Comparison of ENCODE assay signal across 8 mouse cellular contexts in the genomic region with DNA sequence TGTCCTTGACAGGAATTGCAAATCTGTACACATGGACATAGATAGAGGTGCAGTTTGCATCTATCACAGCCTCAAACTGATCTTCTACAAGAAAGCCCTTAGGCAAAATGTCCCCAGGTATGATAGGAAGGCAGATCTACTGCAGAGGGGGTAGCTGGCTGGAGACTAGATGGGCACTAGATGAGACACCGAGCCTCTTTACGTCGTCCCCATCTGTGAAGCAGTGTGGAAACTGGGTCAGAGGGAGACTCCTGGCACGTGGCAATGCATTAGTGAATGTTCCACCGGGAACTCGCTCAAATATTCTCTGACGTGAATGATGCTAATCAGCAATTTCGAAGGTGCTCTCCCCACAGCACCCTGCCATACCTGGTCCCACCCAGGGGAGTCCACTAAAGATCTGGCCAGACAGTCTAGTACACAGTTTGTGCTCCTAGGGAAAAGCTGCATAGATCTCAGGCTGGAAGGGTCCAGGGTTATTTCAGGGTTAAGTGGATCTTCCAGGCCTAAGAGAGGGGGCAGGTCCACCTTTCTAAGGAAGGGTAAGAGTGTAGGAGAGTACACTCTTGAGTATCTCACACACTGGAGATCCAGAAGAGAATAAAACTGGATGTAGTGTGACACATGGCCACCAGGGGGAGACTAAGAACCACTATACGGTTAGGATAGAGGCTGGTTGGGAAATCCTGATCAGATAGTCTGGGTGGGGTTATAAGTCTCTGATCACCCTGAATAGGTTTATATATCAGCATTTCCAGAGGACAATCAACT. TPM values are rescaled to one million over a fixed set of nuclear protein-coding genes. Genes with fewer than 3 reads are reported as not detected.
A peak's percentile ranks its signal among the peaks of the same experiment; 100 is the strongest.
DNase-seq lines count a peak whose midpoint lies in the region; ATAC-seq lines count a peak whose summit lies in the region.

No protein-coding gene starts in this region.

- H3K4me2 ChIP-seq in liver, embryonic 11.5 days = no peak overlapping the region

- H3K36me3 ChIP-seq in liver, embryonic 11.5 days (ENCODE audit: control insufficient read depth, insufficient read depth, low read length) = no peaks in the 10 kb centered on the region

- no peak overlapping the region for H3K4me3 ChIP-seq in liver, embryonic 11.5 days (ENCODE audit: low read depth, low read length)

- ATAC-seq in frontal cortex, adult (ENCODE audit: low TSS enrichment) = peak; percentile 94
- ATAC-seq in liver, embryonic 11.5 days (replicated peaks; ENCODE audit: low FRiP score) = peak; percentile 35; the same call in 1 of the 2 replicates

- no peak overlapping the region for H3K9ac ChIP-seq in liver, embryonic 11.5 days (ENCODE audit: low read depth, low read length)

- DNase-seq in ovary, postnatal 14 days (ENCODE audit: low spot score) = peak; percentile 51
- no peak for DNase-seq in ovary, postnatal 36 days (ENCODE audit: low spot score)
- peak; percentile 56 to 59 for DNase-seq in cerebellum, adult 18-20 months
- DNase-seq in kidney, adult 9 months = peak; percentile 75
- DNase-seq in liver, embryonic 11.5 days (ENCODE audit: low spot score) = no peak
- DNase-seq in naive thymus-derived CD4-positive, alpha-beta T cell, adult 2 months (ENCODE audit: low read depth) = peak; percentile 51
- DNase-seq in thymus, postnatal 25 days = peak; percentile 36

- no peaks in the 10 kb centered on the region for H3K27me3 ChIP-seq in liver, embryonic 11.5 days (replicated peaks; ENCODE audit: control insufficient read depth, insufficient read depth, low read length)

- H3K4me1 ChIP-seq in liver, embryonic 11.5 days (replicated peaks; ENCODE audit: control insufficient read depth, insufficient read depth, low read length) = no peaks in the 10 kb centered on the region; the same call in none of the 2 replicates

- no peaks in the 10 kb centered on the region for H3K9me3 ChIP-seq in liver, embryonic 11.5 days (ENCODE audit: control insufficient read depth, low read length)

- WGBS in liver, embryonic 11.5 days = 60% methylated on average over 9 of the region's 9 CpGs

- H3K27ac ChIP-seq in liver, embryonic 11.5 days (ENCODE audit: low read depth, low read length) = no peak overlapping the region

RNA-seq across cellular contexts. Expression of gene Depp1, which starts 3.5 kb away (rescaled TPM):
- 5.3 and 6.1 TPM in 2 replicates for polyA plus RNA-seq in liver, embryonic 11.5 days (2014; fragmentation: Nextera tagmentation; extraction: Ambion mirVana)

RNA-seq across cellular contexts. Expression of gene Rassf4, which starts 19.9 kb away (rescaled TPM):
- polyA plus RNA-seq in liver, embryonic 11.5 days (2014; fragmentation: Nextera tagmentation; extraction: Ambion mirVana) = 4.8 and 4.9 TPM in 2 replicates

RNA-seq across cellular contexts. Expression of gene Zfp422, which starts 25.1 kb away (rescaled TPM):
- polyA plus RNA-seq in liver, embryonic 11.5 days (2014; fragmentation: Nextera tagmentation; extraction: Ambion mirVana) = 92.5 and 98.5 TPM in 2 replicates

Comparison
In these comparisons a context has a peak if more than half of its experiments do, and no peak if none do; other contexts are left out.
1. DNase-seq: peak in ovary, postnatal 14 days (single experiment), cerebellum, adult 18-20 months (2 of 2), kidney, adult 9 months (single experiment), naive thymus-derived CD4-positive, alpha-beta T cell, adult 2 months (single experiment) and thymus, postnatal 25 days (single experiment); none in ovary, postnatal 36 days (single experiment) and liver, embryonic 11.5 days (single experiment).